Mouse (Mus musculus) stomach, embryonic 14.5 days (tissue): Measurements from ENCODE around the gene Twist2. TPM values are rescaled to one million over a fixed set of nuclear protein-coding genes. Genes with fewer than 3 reads are reported as not detected.

Experiments
- ATAC-seq: fragments of 200-750 bp; cut with Nextera tagmentation; 2 replicates; pipeline ENCODE4 v1.8.0; 2017; ENCODE audit warnings: low read depth, moderate TSS enrichment; ENCODE audit not compliant: insufficient number of reproducible peaks, insufficient read depth, low FRiP score
- H3K27ac ChIP-seq: fragments of 300-500 bp; sonication (generic); 2 replicates; pipeline ENCODE4 v1.5.1; 2014; ENCODE audit warnings: mild to moderate bottlenecking, low read length, moderate library complexity, mixed read lengths
- H3K27me3 ChIP-seq: fragments of 300-500 bp; sonication (generic); 2 replicates; pipeline ENCODE4 v1.6.1; 2014; ENCODE audit warnings: low read length, control low read depth, mixed read lengths; ENCODE audit not compliant: control insufficient read depth, insufficient read depth
- H3K36me3 ChIP-seq: fragments of 300-500 bp; sonication (generic); 2 replicates; pipeline ENCODE4 v1.6.1; 2014; ENCODE audit warnings: mild to moderate bottlenecking, control low read depth, low read length, moderate library complexity, mixed read lengths; ENCODE audit not compliant: control insufficient read depth, insufficient read depth
- H3K4me1 ChIP-seq: fragments of 300-500 bp; sonication (generic); 2 replicates; pipeline ENCODE4 v1.6.1; 2014; ENCODE audit warnings: low read length, control low read depth, mixed read lengths; ENCODE audit not compliant: control insufficient read depth, insufficient read depth
- H3K4me2 ChIP-seq: fragments of 300-500 bp; sonication (generic); replicated peaks from 2 replicates; pipeline ENCODE4 v1.6.1; 2014; ENCODE audit warnings: low read depth, low read length, control low read depth
- H3K4me3 ChIP-seq: fragments of 300-500 bp; sonication (generic); 2 replicates; pipeline ENCODE4 v1.5.1; 2014; ENCODE audit warnings: low read depth, low read length, control low read depth
- H3K9ac ChIP-seq: fragments of 300-500 bp; sonication (generic); replicated peaks from 2 replicates; pipeline ENCODE4 v1.6.1; 2014; ENCODE audit warnings: low read depth, mild to moderate bottlenecking, control low read depth, low read length, moderate library complexity, mixed read lengths
- H3K9me3 ChIP-seq: fragments of 300-500 bp; sonication (generic); 2 replicates; pipeline ENCODE4 v1.6.1; 2016; ENCODE audit warnings: low read depth, low read length, control low read depth; ENCODE audit not compliant: control insufficient read depth
- WGBS: fragments of 180-500 bp; shearing (Covaris S2); extraction: QIAGEN DNeasy Blood & Tissue Kit; methylation state at CpG from one replicate; pipeline ENCODE4 v1.1.7; 2014; 5-methylcytosine and 5-hydroxymethylcytosine counted together
- polyA plus RNA-seq: library from polyadenylated mRNA; unstranded; fragments of >200 nt; fragmentation: Nextera tagmentation; extraction: Ambion mirVana; gene quantifications from 2 replicates; pipeline ENCODE4 v1.2.1, GENCODE M21; 2014

Twist2 gene
- polyA plus RNA-seq: 10.7 and 11.9 TPM in 2 replicates

GRCm38 (mm10) chr1:91800967-91801843 is at the start of gene Twist2:
TSS of gene Twist2 (plus strand) at chr1:91801461.
- Histone ChIP-seq H3K36me3 (no peaks in the 10 kb centered on the region), H3K9me3 (no peaks in the 10 kb centered on the region), H3K4me3 (peak within 1 kb of the TSS; percentile 52), H3K27ac (peak within 1 kb of the TSS; percentile 58; the same call in 1 of the 2 replicates), H3K4me1 (0 out of 2 replicates have a peak, but pooled peaks cover 3% of the 10 kb centered on the region), H3K9ac (peak within 1 kb of the TSS; percentile 48), H3K27me3 (peaks cover 20% of the 10 kb centered on the region; the same call in 1 of the 2 replicates), H3K4me2 (peak within 1 kb of the TSS; percentile 89)
- ATAC-seq: peak; percentile 35; the same call in 1 of the 2 replicates
- WGBS: under 1% methylated on average over 71 of the region's 77 CpGs

- Histone ChIP-seq H3K27me3 (no peaks in the 10 kb centered on the region), H3K36me3 (no peaks in the 10 kb centered on the region), H3K4me2 (no peak overlapping the region), H3K4me1 (0 out of 2 replicates have a peak, but pooled peaks cover 6% of the 10 kb centered on the region), H3K4me3 (no peak overlapping the region), H3K27ac (no peak overlapping the region), H3K9me3 (no peaks in the 10 kb centered on the region), H3K9ac (no peak overlapping the region)
- 87% methylated on average over 9 of the region's 9 CpGs for WGBS
- ATAC-seq: no peak
Observed at GRCm38 (mm10) chr1:91752931-91753330, 48.3 kb upstream of the Twist2 start.

GRCm38 (mm10) chr1:91755102-91755501 is 46.2 kb upstream of the Twist2 start:
- peak; percentile 63; the same call in 1 of the 2 replicates for ATAC-seq
- no peaks in the 10 kb centered on the region for H3K9me3 ChIP-seq
- H3K4me2 ChIP-seq: peak overlapping the region; percentile 25; the same call in 1 of the 2 replicates
- H3K9ac ChIP-seq: no peak overlapping the region
- no peaks in the 10 kb centered on the region for H3K36me3 ChIP-seq
- no peaks in the 10 kb centered on the region for H3K27me3 ChIP-seq
- 2% methylated on average over 9 of the region's 9 CpGs for WGBS
- H3K27ac ChIP-seq: no peak overlapping the region
- H3K4me3 ChIP-seq: no peak overlapping the region
- H3K4me1 ChIP-seq: peaks cover 17% of the 10 kb centered on the region

- Histone ChIP-seq H3K27ac (no peak overlapping the region), H3K9ac (no peak overlapping the region), H3K4me2 (peak overlapping the region; percentile 39), H3K36me3 (no peaks in the 10 kb centered on the region), H3K4me3 (peak overlapping the region; percentile 10; the same call in 1 of the 2 replicates), H3K9me3 (no peaks in the 10 kb centered on the region), H3K27me3 (no peaks in the 10 kb centered on the region), H3K4me1 (peaks cover 26% of the 10 kb centered on the region)
- no peak for ATAC-seq
- WGBS: 21% methylated on average over 16 of the region's 16 CpGs
Observed at GRCm38 (mm10) chr1:91757292-91757691, 44.0 kb upstream of the Twist2 start.

- Histone ChIP-seq H3K27ac (no peak overlapping the region), H3K27me3 (no peaks in the 10 kb centered on the region), H3K9ac (no peak overlapping the region), H3K4me1 (peaks cover 26% of the 10 kb centered on the region), H3K4me2 (no peak overlapping the region), H3K36me3 (no peaks in the 10 kb centered on the region), H3K4me3 (no peak overlapping the region), H3K9me3 (no peaks in the 10 kb centered on the region)
- whole genome bisulfite sequencing: 47% methylated on average over 2 of the region's 2 CpGs
- no peak for ATAC-seq
Observed at GRCm38 (mm10) chr1:91758143-91758542, 43.1 kb upstream of the Twist2 start.

GRCm38 (mm10) chr1:91758600-91759515 is 42.4 kb upstream of the Twist2 start:
- 25% methylated on average over 12 of the region's 12 CpGs for WGBS
- Histone ChIP-seq H3K9me3 (no peaks in the 10 kb centered on the region), H3K4me3 (no peak overlapping the region), H3K27ac (no peak overlapping the region; the same call in 1 of the 2 replicates), H3K4me2 (no peak overlapping the region), H3K27me3 (no peaks in the 10 kb centered on the region), H3K36me3 (no peaks in the 10 kb centered on the region), H3K9ac (no peak overlapping the region), H3K4me1 (peaks cover 26% of the 10 kb centered on the region)
- ATAC-seq: no peak

- no peaks in the 10 kb centered on the region for H3K9me3 ChIP-seq
- H3K9ac ChIP-seq: no peak overlapping the region
- H3K27ac ChIP-seq: peak overlapping the region; percentile 52; the same call in 1 of the 2 replicates
- ATAC-seq: no peak
- H3K36me3 ChIP-seq: no peaks in the 10 kb centered on the region
- H3K27me3 ChIP-seq: no peaks in the 10 kb centered on the region
- no peak overlapping the region for H3K4me3 ChIP-seq
- H3K4me2 ChIP-seq: no peak overlapping the region
- peaks cover 26% of the 10 kb centered on the region for H3K4me1 ChIP-seq
- WGBS: 41% methylated on average over 14 of the region's 14 CpGs
Observed at GRCm38 (mm10) chr1:91760140-91760986, 40.9 kb upstream of the Twist2 start.
